Mouse (Mus musculus) heart, adult 2 months (tissue): ENCODE measurements at regions not wholly inside any gene's neighbourhood (a gene's known extent, or its start where the extent isn't known, plus 50 kb on each side); places are given as distances from the start of the nearest gene placed in this dataset.

Source experiments
- CTCF ChIP-seq: fragments of 200-600 bp; IDR thresholded peaks from 2 replicates; pipeline ENCODE4 v1.8.1; 2022; ENCODE audit warnings: antibody characterized with exemption, mild to moderate bottlenecking, moderate library complexity
- EP300 ChIP-seq: fragments of 200-500 bp; IDR thresholded peaks from 2 replicates; pipeline ENCODE4 v1.6.1; 2011; ENCODE audit warnings: low read depth, low read length, control low read depth; ENCODE audit not compliant: insufficient read depth
- POLR2A ChIP-seq: fragments of 200-500 bp; IDR thresholded peaks from 2 replicates; pipeline ENCODE4 v1.6.1; 2011; ENCODE audit warnings: mild to moderate bottlenecking, low read depth, low read length, control low read depth; ENCODE audit not compliant: insufficient read depth

- TF ChIP-seq CTCF: no peak
- TF ChIP-seq POLR2A: no peak
- no peak for TF ChIP-seq EP300
These were observed 187.7 kb upstream of the Sgcd start for GRCm38 (mm10) chr11:48176451-48176850.
